Mouse (Mus musculus) hindbrain, embryonic 16.5 days (tissue): ENCODE data around the gene Usp20. TPM values are rescaled to one million over a fixed set of nuclear protein-coding genes. Genes with fewer than 3 reads are reported as not detected.
A peak's percentile ranks its signal among the peaks of the same experiment; 100 is the strongest.

Experiments used
- ATAC-seq: fragments of 200-750 bp; cut with Nextera tagmentation; 2 replicates; pipeline ENCODE4 v1.8.0; 2017; ENCODE audit warnings: moderate TSS enrichment, moderate library complexity
- H3K27ac ChIP-seq: fragments of 300-500 bp; sonication (generic); 2 replicates; pipeline ENCODE4 v1.5.1; 2014; ENCODE audit warnings: low read depth, mild to moderate bottlenecking, control low read depth, low read length, moderate library complexity
- H3K27me3 ChIP-seq: fragments of 300-500 bp; sonication (generic); replicated peaks from 2 replicates; pipeline ENCODE4 v1.6.1; 2014; ENCODE audit warnings: low read length; ENCODE audit not compliant: control insufficient read depth, insufficient read depth
- H3K36me3 ChIP-seq: fragments of 300-500 bp; sonication (generic); 2 replicates; pipeline ENCODE4 v1.6.1; 2014; ENCODE audit warnings: mild to moderate bottlenecking, low read length, moderate library complexity, mixed read lengths; ENCODE audit not compliant: control insufficient read depth, insufficient read depth
- H3K4me1 ChIP-seq: fragments of 300-500 bp; sonication (generic); 2 replicates; pipeline ENCODE4 v1.6.1; 2014; ENCODE audit warnings: low read depth, low read length; ENCODE audit not compliant: control insufficient read depth, insufficient read depth
- H3K4me2 ChIP-seq: fragments of 300-500 bp; sonication (generic); 2 replicates; pipeline ENCODE4 v1.6.1; 2014; ENCODE audit warnings: mild to moderate bottlenecking, low read length, control low read depth, moderate library complexity
- H3K4me3 ChIP-seq: fragments of 300-500 bp; sonication (generic); 2 replicates; pipeline ENCODE4 v1.5.1; 2014; ENCODE audit warnings: mild to moderate bottlenecking, low read length, control low read depth, moderate library complexity
- H3K9ac ChIP-seq: fragments of 300-500 bp; sonication (generic); 2 replicates; pipeline ENCODE4 v1.6.1; 2014; ENCODE audit warnings: low read depth, mild to moderate bottlenecking, control low read depth, low read length, moderate library complexity
- H3K9me3 ChIP-seq: fragments of 300-500 bp; sonication (generic); 2 replicates; pipeline ENCODE4 v1.6.1; 2014; ENCODE audit warnings: mild to moderate bottlenecking, low read length, moderate library complexity; ENCODE audit not compliant: control insufficient read depth
- WGBS: fragments of 180-500 bp; shearing (Covaris S2); extraction: QIAGEN DNeasy Blood & Tissue Kit; methylation state at CpG from one replicate; pipeline ENCODE4 v1.1.7; 2014; 5-methylcytosine and 5-hydroxymethylcytosine counted together
- polyA plus RNA-seq: library from polyadenylated mRNA; unstranded; fragments of >200 nt; fragmentation: Nextera tagmentation; extraction: Ambion mirVana; gene quantifications from 2 replicates; pipeline ENCODE4 v1.2.1, GENCODE M21; 2015

Gene Usp20
- polyA plus RNA-seq, 1 experiment from 2014 or later: 42.9 TPM

GRCm38 (mm10) chr2:30952457-30952823 lies 29.6 kb upstream of the Usp20 start:
- ATAC-seq: peak; percentile 45
- Histone ChIP-seq H3K9ac (peak overlapping the region; percentile 90; the same call in 1 of the 2 replicates), H3K27me3 (0 out of 2 replicates have a peak, but pooled peaks cover 2% of the 10 kb centered on the region), H3K4me1 (peaks cover 25% of the 10 kb centered on the region), H3K4me3 (peak overlapping the region; percentile 91), H3K4me2 (peak overlapping the region; percentile 82), H3K27ac (peak overlapping the region; percentile 86), H3K36me3 (peaks cover 17% of the 10 kb centered on the region), H3K9me3 (no peaks in the 10 kb centered on the region)
- WGBS: 29% methylated on average over 5 of the region's 5 CpGs

- H3K27me3 ChIP-seq: 0 out of 2 replicates have a peak, but pooled peaks cover 2% of the 10 kb centered on the region
- peak within 1 kb of the TSS; percentile 82 for H3K4me2 ChIP-seq
- peak within 1 kb of the TSS; percentile 86 for H3K27ac ChIP-seq
- H3K4me1 ChIP-seq: peaks cover 25% of the 10 kb centered on the region
- WGBS: 0% methylated on average over 60 of the region's 60 CpGs
- peak; percentile 95 for ATAC-seq
- peak within 1 kb of the TSS; percentile 90 for H3K9ac ChIP-seq
- H3K4me3 ChIP-seq: peak within 1 kb of the TSS; percentile 91
- H3K9me3 ChIP-seq: no peaks in the 10 kb centered on the region
- peaks cover 22% of the 10 kb centered on the region for H3K36me3 ChIP-seq
Measured at GRCm38 (mm10) chr2:30952824-30953490, 29.1 kb upstream of the Usp20 start, which contains the start of gene Tor1b. TSS of gene Tor1b (plus strand) at chr2:30952959.

DNA sequence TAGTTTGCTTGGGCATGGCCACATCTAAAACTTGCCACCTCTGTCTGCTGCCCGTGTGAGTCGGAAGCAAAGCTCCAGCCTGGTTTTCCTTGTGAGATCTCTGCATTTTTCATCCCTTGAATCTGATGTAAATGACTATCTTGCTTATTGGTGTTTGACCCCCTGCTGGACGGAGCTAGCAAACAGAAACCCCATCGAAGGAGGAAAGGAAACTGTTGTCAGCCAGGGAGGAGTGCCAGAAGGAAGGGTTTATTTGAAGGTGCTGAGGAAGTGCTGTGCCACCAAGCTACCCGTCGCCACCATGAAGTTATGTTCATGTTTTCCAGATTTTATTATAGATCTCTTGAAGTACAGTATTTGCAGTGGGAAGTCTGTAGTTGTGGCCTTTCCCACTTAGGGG lies 27.3 kb upstream of the Usp20 start:
- Histone ChIP-seq H3K27me3 (0 out of 2 replicates have a peak, but pooled peaks cover 2% of the 10 kb centered on the region), H3K36me3 (peaks cover 41% of the 10 kb centered on the region), H3K27ac (no peak overlapping the region), H3K4me1 (peaks cover 25% of the 10 kb centered on the region), H3K4me2 (peak overlapping the region; percentile 82), H3K9me3 (no peaks in the 10 kb centered on the region), H3K9ac (no peak overlapping the region), H3K4me3 (no peak overlapping the region)
- WGBS: 76% methylated on average over 6 of the region's 6 CpGs
- no peak for ATAC-seq

DNA sequence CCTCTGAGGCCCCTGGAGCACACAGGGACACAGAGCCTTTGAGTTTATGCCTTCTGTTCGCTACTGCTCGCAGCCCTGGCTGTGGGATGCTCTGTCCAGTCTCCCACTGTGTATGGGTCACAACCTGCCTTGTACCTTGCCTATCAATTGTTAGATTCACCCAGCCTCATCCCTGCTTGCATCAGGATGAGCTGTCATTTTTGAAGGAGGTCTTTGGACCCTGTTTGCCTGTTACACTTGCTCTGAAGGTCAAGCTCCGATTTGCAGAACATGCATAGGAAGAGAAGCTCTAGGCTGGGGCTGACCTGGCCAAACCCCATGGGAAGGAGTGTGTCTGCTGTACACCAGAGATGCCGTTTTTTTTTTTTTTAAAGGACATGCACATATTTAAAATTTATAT lies 24.6 kb upstream of the Usp20 start:
- Histone ChIP-seq H3K9me3 (no peaks in the 10 kb centered on the region), H3K4me1 (peaks cover 25% of the 10 kb centered on the region), H3K27ac (no peak overlapping the region), H3K4me2 (no peak overlapping the region), H3K27me3 (no peaks in the 10 kb centered on the region), H3K9ac (no peak overlapping the region), H3K36me3 (peaks cover 46% of the 10 kb centered on the region), H3K4me3 (no peak overlapping the region)
- 88% methylated on average over 4 of the region's 4 CpGs for WGBS
- no peak for ATAC-seq

- Histone ChIP-seq H3K36me3 (peaks cover 57% of the 10 kb centered on the region), H3K9ac (no peak overlapping the region), H3K4me2 (no peak overlapping the region), H3K4me3 (no peak overlapping the region), H3K27ac (no peak overlapping the region), H3K4me1 (peaks cover 22% of the 10 kb centered on the region), H3K27me3 (no peaks in the 10 kb centered on the region), H3K9me3 (no peaks in the 10 kb centered on the region)
- ATAC-seq: no peak
- 91% methylated on average over 14 of the region's 14 CpGs for WGBS
Measured at GRCm38 (mm10) chr2:30958726-30959125, 23.4 kb upstream of the Usp20 start.

DNA sequence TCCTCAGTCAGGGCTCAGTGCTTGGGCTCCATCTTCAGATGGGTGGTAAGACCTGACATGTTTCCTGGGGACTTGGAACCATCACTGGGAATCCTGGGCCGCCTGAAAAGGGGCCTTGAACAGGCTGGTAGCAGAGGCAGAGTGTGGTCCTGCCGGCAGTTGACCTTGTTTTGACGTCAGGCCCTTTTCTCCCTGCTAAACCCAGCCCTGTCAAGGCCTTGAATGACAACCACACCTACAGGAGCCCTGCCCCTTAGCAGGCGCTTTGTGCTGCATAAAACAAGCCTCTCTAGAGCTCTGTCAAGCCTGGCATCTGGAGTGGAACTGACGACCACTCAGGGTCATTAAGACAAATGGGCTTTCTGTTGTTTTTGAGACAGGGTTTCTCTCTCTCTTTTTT lies 22.2 kb upstream of the Usp20 start:
- H3K36me3 ChIP-seq: peaks cover 60% of the 10 kb centered on the region
- H3K9me3 ChIP-seq: no peaks in the 10 kb centered on the region
- no peaks in the 10 kb centered on the region for H3K27me3 ChIP-seq
- H3K4me2 ChIP-seq: no peak overlapping the region
- ATAC-seq: no peak
- H3K27ac ChIP-seq: no peak overlapping the region
- no peak overlapping the region for H3K9ac ChIP-seq
- H3K4me3 ChIP-seq: no peak overlapping the region
- 43% methylated on average over 5 of the region's 5 CpGs for WGBS
- H3K4me1 ChIP-seq: peaks cover 11% of the 10 kb centered on the region

DNA sequence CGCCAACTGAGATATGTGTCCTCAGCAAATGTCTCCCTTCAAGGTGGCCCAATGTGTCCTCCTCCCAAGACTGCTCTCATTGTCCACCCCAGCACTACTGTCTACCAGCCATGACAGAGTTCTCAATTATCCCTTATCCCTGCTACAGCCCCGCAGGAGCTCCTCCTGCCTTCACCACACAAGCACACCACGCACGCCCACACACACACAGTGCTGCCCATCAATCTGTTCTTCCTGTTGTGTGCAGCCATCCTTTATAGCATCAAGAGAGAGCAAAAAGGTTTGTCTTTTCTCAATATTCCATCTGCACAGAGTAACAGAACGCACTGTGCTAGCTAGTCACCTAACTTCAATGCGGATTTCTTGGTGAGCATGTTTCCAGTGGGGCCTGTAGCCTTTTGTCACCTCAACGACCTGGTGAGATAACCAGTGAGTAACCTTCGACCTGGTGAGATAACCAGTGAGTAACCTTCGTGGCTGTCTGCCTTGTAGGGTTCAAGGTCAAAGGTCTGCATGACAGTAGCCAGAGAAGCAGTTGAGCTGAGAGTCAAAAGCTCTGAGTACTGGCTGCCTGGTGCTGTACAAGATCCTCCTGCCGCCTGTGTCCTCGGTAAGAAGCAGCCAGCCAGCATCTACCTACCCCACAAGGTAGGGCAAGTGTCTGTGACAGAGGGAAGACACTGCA lies 19.4 kb upstream of the Usp20 start:
- 91% methylated on average over 11 of the region's 11 CpGs for WGBS
- no peaks in the 10 kb centered on the region for H3K27me3 ChIP-seq
- H3K36me3 ChIP-seq: peaks cover 40% of the 10 kb centered on the region

GRCm38 (mm10) chr2:30965627-30966026 lies 16.5 kb upstream of the Usp20 start:
- Histone ChIP-seq H3K27me3 (no peaks in the 10 kb centered on the region), H3K36me3 (peaks cover 17% of the 10 kb centered on the region), H3K4me1 (peaks cover 19% of the 10 kb centered on the region), H3K27ac (no peak overlapping the region), H3K9ac (no peak overlapping the region), H3K4me3 (no peak overlapping the region), H3K9me3 (no peaks in the 10 kb centered on the region), H3K4me2 (no peak overlapping the region)
- ATAC-seq: no peak
- 91% methylated on average over 8 of the region's 8 CpGs for WGBS

More for the DNA sequence above, 19.4 kb upstream of the Usp20 start:
- Histone ChIP-seq H3K4me3 (no peak overlapping the region), H3K9ac (no peak overlapping the region), H3K27ac (no peak overlapping the region), H3K9me3 (no peaks in the 10 kb centered on the region), H3K4me2 (no peak overlapping the region), H3K4me1 (peaks cover 19% of the 10 kb centered on the region)
- ATAC-seq: no peak

GRCm38 (mm10) chr2:30966826-30967225 lies 15.3 kb upstream of the Usp20 start:
- no peaks in the 10 kb centered on the region for H3K27me3 ChIP-seq
- WGBS: 21% methylated on average over 16 of the region's 16 CpGs
- no peak for ATAC-seq
- no peak overlapping the region for H3K27ac ChIP-seq
- peaks cover 19% of the 10 kb centered on the region for H3K4me1 ChIP-seq
- peak overlapping the region; percentile 98 for H3K9ac ChIP-seq
- peaks cover 16% of the 10 kb centered on the region for H3K36me3 ChIP-seq
- peak overlapping the region; percentile 99 for H3K4me3 ChIP-seq
- H3K4me2 ChIP-seq: peak overlapping the region; percentile 86
- no peaks in the 10 kb centered on the region for H3K9me3 ChIP-seq
